Mouse (Mus musculus) E14TG2a.4 (cell line): Measurements from ENCODE around the gene Rbfox1.

Experiments used
- CTCF ChIP-seq: conservative IDR thresholded peaks from 2 replicates; pipeline ENCODE4 v1.5.1; 2014; ENCODE audit warnings: low read length
- NANOG ChIP-seq: IDR thresholded peaks from 2 replicates; pipeline ENCODE4 v1.6.1; 2014; ENCODE audit warnings: borderline replicate concordance, low read length, mixed read lengths
- POU5F1 ChIP-seq: IDR thresholded peaks from 2 replicates; pipeline ENCODE4 v1.6.1; 2014; ENCODE audit warnings: low read length, borderline replicate concordance

DNA sequence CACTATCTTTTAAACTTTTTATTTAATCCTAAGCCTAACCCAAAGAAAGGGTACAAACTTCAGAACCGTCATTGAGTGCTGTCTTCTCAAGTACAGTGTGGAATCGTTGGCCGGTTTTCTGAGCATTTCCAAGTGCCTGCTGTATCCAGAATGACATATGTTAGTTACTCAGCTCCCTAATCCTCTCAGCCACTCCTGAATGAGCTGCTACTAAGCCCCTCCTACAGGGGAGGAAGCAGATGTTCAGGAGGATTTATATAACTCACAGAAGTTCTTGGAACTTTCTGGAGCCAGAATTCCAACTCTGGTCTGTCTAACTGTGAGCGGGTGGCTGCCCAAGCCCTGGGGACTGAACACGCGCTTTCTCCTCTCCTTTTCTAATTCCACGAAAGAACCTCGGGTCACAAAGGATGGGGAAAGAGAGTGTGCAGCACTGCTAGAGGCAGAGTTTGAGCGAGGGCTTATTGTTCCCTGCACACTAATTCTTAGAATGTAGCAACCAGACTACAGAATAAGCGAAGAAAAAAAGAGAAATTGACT is 446.3 kb downstream of the Rbfox1 start:
- no peak for TF ChIP-seq CTCF
- TF ChIP-seq NANOG = no peak
- TF ChIP-seq POU5F1 = no peak
